Mouse (Mus musculus) spleen, adult 2 months (tissue): ENCODE data around the gene Gatb.

Experiments
- CTCF ChIP-seq: fragments of 200-500 bp; IDR thresholded peaks from 2 replicates; pipeline ENCODE4 v1.5.1; 2011; ENCODE audit warnings: mild to moderate bottlenecking, inconsistent platforms; ENCODE audit not compliant: insufficient read depth, insufficient read length, insufficient replicate concordance; ENCODE audit errors: extremely low read depth
- POLR2A ChIP-seq: fragments of 200-500 bp; IDR thresholded peaks from 2 replicates; pipeline ENCODE4 v1.6.1; 2011; ENCODE audit warnings: low read depth, low read length, inconsistent platforms

DNA sequence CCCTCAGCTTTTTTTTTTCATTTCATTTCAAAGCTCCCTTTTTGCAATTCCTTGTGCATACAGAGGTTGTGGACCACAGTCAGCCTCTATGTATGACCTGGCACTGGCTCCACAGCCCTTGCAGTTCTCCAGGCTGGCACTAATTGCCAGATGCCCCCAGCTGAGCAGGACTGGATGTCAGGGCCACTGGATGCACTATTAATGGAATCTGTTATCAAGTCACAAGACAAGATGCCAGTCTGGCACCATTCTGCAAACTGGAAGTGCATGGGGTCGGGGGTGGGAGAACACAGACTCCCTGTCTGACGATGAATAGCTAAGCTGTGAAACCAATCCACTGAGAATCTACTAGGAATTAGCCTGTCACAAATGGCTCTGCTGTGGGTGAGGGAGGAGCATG lies 22.6 kb upstream of the Gatb start:
- TF ChIP-seq POLR2A, result no peak
- TF ChIP-seq CTCF, result no peak
